19 mouse cellular contexts compared by ENCODE assay signal in the genomic region with DNA sequence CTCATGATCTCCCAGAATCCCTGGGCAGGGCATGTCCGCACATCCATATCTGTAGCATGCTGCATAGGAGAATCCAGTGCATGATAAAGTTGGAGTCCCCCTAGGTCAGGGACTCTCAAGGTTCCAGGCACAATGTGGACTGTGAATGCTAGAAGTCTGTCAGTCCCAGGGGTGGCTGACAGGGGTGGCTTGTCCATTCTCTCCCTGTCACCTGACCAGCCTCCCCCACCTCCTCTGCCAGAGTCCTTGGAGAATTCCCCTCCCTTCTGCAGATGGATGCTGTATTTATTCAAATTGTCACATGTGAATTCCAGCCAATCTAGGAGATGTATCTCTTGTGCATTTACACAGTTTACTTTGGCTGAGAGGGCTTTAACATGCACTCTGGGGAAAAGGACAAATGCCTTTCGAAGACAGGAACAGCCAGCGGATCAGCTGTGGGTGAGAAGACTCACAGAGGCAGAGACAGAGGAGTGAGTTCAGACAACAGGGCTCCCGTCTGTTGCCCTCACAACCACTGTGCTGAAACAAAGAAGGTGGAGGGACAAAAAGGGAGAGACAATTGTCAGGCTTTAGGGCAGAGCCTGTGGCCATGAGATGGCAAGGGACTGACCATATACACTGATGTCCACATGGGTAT.
DNase-seq lines count a peak whose midpoint lies in the region; ATAC-seq lines count a peak whose summit lies in the region.
"Had no signal": no experiment of that assay in that cellular context is flagged by ENCODE, and none has a peak within 500 bp of the region (broad histone marks: within the 10 kb centered on the region; RNA-seq: fewer than 3 reads in every experiment).

No protein-coding gene starts in this region.

- H3K4me2 ChIP-seq in hindbrain, embryonic 11.5 days (replicated peaks; ENCODE audit: low read depth, low read length): no peak overlapping the region
- no peak overlapping the region for H3K4me2 ChIP-seq in intestine, embryonic 16.5 days (ENCODE audit: low read depth, low read length)
- H3K4me2 ChIP-seq: kidney, embryonic 15.5 days; limb, embryonic 15.5 days; midbrain, embryonic 13.5 days had no signal

- H3K9ac ChIP-seq in hindbrain, embryonic 11.5 days (ENCODE audit: low read depth, low read length): no peak overlapping the region
- no peak overlapping the region for H3K9ac ChIP-seq in intestine, embryonic 16.5 days (ENCODE audit: low read depth, low read length)
- H3K9ac ChIP-seq: kidney, embryonic 15.5 days; limb, embryonic 15.5 days; midbrain, embryonic 13.5 days had no signal

- no peaks in the 10 kb centered on the region for H3K9me3 ChIP-seq in hindbrain, embryonic 11.5 days (ENCODE audit: control insufficient read depth, low read length)
- H3K9me3 ChIP-seq in intestine, embryonic 16.5 days (ENCODE audit: control insufficient read depth, low read length): no peaks in the 10 kb centered on the region
- H3K9me3 ChIP-seq: kidney, embryonic 15.5 days; limb, embryonic 15.5 days; midbrain, embryonic 13.5 days had no signal

- no peaks in the 10 kb centered on the region for H3K36me3 ChIP-seq in hindbrain, embryonic 11.5 days (ENCODE audit: control insufficient read depth, insufficient read depth, low read length)
- H3K36me3 ChIP-seq in intestine, embryonic 16.5 days (ENCODE audit: control insufficient read depth, insufficient read depth, low read length): no peaks in the 10 kb centered on the region
- H3K36me3 ChIP-seq: kidney, embryonic 15.5 days; limb, embryonic 15.5 days; midbrain, embryonic 13.5 days had no signal

- H3K4me1 ChIP-seq in hindbrain, embryonic 11.5 days (replicated peaks; ENCODE audit: control insufficient read depth, insufficient read depth, low read length): no peaks in the 10 kb centered on the region; the same call in 1 of the 2 replicates
- H3K4me1 ChIP-seq in intestine, embryonic 16.5 days (ENCODE audit: control insufficient read depth, insufficient read depth, low read length): peaks cover 8% of the 10 kb centered on the region
- H3K4me1 ChIP-seq: limb, embryonic 15.5 days had no signal

- no peaks in the 10 kb centered on the region for H3K27me3 ChIP-seq in hindbrain, embryonic 11.5 days (ENCODE audit: control insufficient read depth, insufficient read depth, low read length)
- no peaks in the 10 kb centered on the region for H3K27me3 ChIP-seq in intestine, embryonic 16.5 days (replicated peaks; ENCODE audit: control insufficient read depth, insufficient read depth, low read length)
- H3K27me3 ChIP-seq: kidney, embryonic 15.5 days; limb, embryonic 15.5 days; midbrain, embryonic 13.5 days had no signal

- WGBS in hindbrain, embryonic 11.5 days: 57% methylated on average over 4 of the region's 4 CpGs
- WGBS in intestine, embryonic 16.5 days: 51% methylated on average over 4 of the region's 4 CpGs

- peak; percentile 27; the same call in 1 of the 2 replicates for ATAC-seq in hindbrain, embryonic 11.5 days (ENCODE audit: low FRiP score)
- peak; percentile 69 for ATAC-seq in intestine, embryonic 16.5 days
- ATAC-seq: forebrain, embryonic 16.5 days; midbrain, embryonic 13.5 days had no signal

- H3K4me3 ChIP-seq in hindbrain, embryonic 11.5 days (ENCODE audit: low read depth, low read length): no peak overlapping the region
- H3K4me3 ChIP-seq in intestine, embryonic 16.5 days (ENCODE audit: low read length): no peak overlapping the region
- H3K4me3 ChIP-seq: gastrocnemius, adult 2 months; kidney, embryonic 15.5 days; limb, embryonic 15.5 days; midbrain, embryonic 13.5 days had no signal

- DNase-seq in adrenal gland, postnatal 14 days: peak; percentile 8
- DNase-seq in adrenal gland, postnatal 36 days: no peak
- peak; percentile 16 to 18 for DNase-seq in kidney, postnatal 4 days
- DNase-seq in kidney, adult 18-20 months: no peak
- DNase-seq in hindbrain, embryonic 11.5 days (ENCODE audit: low spot score): no peak
- no peak for DNase-seq in cerebellum, postnatal 10 days
- no peak for DNase-seq in gastrocnemius, adult 18-20 months (ENCODE audit: low spot score)
- DNase-seq: cerebellum, adult 11 months; cerebellum, postnatal 36 days; gastrocnemius, adult 2 months; heart, postnatal 4 days; lung, postnatal 36 days; right cerebral cortex, postnatal 25 days; thymus, adult 2 months had no signal

- H3K27ac ChIP-seq in hindbrain, embryonic 11.5 days (ENCODE audit: low read depth, low read length): no peak overlapping the region
- H3K27ac ChIP-seq in intestine, embryonic 16.5 days (ENCODE audit: low read length): peak overlapping the region; percentile 57
- H3K27ac ChIP-seq: gastrocnemius, adult 2 months; kidney, embryonic 15.5 days; limb, embryonic 15.5 days; midbrain, embryonic 13.5 days had no signal

Comparison
In these comparisons a context has a peak if more than half of its experiments do, and no peak if none do; other contexts are left out.
1. DNase-seq: peak in adrenal gland, postnatal 14 days (single experiment) and kidney, postnatal 4 days (2 of 2); none in adrenal gland, postnatal 36 days (0 of 2), kidney, adult 18-20 months (single experiment), hindbrain, embryonic 11.5 days (single experiment), cerebellum, postnatal 10 days (0 of 2) and gastrocnemius, adult 18-20 months (single experiment).